Mouse (Mus musculus) bone marrow macrophage, adult 2 months (primary cell): ENCODE data around the gene Cyld.

Source experiments
- CTCF ChIP-seq: IDR thresholded peaks from 2 replicates; pipeline ENCODE4 v1.5.1; 2012; ENCODE audit warnings: low read depth, mild to moderate bottlenecking, low read length, moderate library complexity
- POLR2A ChIP-seq: IDR thresholded peaks from 2 replicates; pipeline ENCODE4 v1.6.1; 2012; ENCODE audit warnings: mild to moderate bottlenecking, low read depth, low read length, borderline replicate concordance

GRCm38 (mm10) chr8:88780142-88780541, 83.3 kb downstream of the Cyld start:
- TF ChIP-seq CTCF: no peak
- no peak for TF ChIP-seq POLR2A
